Mouse (Mus musculus): ENCODE measurements at regions not wholly inside any gene's neighbourhood (a gene's known extent, or its start where the extent isn't known, plus 50 kb on each side); places are given as distances from the start of the nearest gene placed in this dataset.

DNA sequence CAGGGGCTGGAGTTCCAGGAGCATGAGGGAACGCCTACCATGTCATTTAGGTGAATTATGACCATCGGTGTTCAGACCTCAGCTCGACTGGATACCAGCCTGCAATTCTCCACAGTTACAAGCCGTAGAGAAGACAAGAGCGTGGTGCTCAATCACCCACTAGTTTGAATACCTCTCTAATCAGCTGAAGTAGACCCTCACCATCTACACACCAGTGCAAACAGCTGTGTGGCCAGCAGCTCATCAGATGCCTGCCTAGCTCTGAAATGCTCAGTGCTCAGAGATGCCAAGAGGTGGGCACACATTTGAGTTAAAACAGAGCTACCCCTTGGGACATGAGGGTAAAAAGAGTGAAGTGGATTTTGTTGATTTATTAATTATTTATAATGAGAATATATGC, 660.2 kb downstream of the Magi1 start:
- DNase-seq = no peak

- no peak for DNase-seq
These were observed 666.8 kb downstream of the Magi1 start for GRCm38 (mm10) chr6:93616926-93617325.

GRCm38 (mm10) chr6:93600376-93600775, 657.1 kb upstream of the Adamts9 start:
- DNase-seq = no peak

- DNase-seq = no peak
These were observed 656.1 kb upstream of the Adamts9 start for GRCm38 (mm10) chr6:93599371-93599770.

- no peak for DNase-seq
These were observed 646.6 kb upstream of the Adamts9 start for GRCm38 (mm10) chr6:93589935-93590334.

DNA sequence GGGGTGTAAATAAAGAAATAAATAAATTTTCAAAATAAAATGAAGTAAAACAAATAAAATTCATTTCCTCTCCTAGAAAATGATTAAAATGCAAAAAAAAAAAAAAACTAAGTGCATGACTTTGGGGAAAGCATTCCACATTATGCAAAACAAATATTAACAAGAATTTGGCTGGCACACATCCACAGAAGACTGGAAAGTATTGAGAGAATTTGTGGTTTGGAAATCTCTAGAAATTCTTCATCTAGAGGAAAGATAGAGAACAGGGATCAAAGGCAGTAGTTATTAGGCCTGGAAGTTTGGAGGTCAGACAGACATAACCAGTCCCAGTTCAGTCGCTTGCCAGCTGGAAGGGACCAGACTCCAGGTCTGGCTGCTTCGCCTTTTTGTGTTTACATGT, 643.6 kb upstream of the Adamts9 start:
- peak in 1 of 2 experiments; percentile 0 for DNase-seq

- no peak for DNase-seq
These were observed 637.8 kb upstream of the Adamts9 start for GRCm38 (mm10) chr6:93581141-93581540.

GRCm38 (mm10) chr6:93580716-93581115, 637.4 kb upstream of the Adamts9 start:
- DNase-seq = no peak

DNA sequence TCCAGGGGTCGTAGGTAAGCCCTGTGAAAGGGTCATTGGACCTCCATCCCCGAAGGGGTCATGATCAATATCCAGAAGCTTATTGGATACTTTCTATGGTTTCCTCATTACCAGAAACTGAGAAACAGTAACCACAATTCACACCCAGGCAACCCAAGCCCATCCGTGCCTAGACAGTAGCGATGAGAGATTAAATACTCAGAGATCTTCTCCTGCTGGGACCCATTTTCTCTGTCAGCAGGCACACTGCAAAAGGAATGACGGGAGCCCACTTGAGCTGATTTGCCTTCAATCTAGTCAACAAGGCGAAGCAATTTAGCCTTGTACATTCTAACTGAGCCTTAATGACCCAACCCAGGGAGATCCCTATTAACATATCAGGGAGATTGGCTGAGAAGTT, 632.0 kb upstream of the Adamts9 start:
- no peak for DNase-seq

DNA sequence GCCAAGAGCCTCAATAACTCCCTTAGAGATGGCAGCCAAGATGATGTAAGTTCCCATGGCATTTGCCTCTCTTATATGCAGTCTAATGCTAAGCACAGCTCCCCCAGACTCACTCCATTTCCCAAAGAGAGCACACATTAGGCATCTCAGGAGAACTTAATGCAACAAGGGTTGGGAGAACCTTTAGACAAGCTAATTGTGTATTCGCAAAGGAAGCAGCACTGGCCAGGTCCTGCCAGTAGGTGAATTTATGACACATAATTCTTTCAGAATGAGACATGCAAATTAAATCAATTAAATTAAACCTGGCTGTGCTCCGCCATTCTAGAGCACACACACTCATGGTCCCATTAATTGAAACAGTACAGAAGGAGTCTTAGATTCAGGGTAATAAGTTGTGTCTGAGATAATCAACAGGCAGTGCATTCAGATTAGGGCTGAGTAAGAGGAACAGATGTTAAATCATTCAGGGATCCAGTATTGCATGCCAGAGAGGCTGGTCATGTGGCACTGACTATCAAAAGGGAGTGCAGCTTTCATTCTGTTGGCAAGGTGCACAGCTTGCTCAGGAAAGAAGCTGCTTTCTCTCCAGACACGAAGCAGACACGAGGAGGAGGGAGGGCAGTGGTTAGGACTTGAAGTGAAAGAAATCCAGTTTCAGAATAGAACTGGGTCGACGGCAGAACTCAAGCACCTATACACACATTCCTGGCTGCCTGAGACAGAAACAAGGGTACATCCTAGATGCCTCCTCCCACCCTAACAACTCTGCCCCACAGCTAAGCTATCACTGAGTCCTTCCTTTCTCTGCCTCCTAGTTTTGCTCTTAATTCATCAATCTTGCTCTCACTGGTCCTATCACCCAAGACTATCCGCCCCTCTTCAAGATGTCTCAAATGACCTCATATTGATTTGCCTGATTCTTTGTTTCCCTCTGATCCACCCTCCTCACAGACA, 630.7 kb upstream of the Adamts9 start:
- peak; percentile 4 to 8 for DNase-seq

DNA sequence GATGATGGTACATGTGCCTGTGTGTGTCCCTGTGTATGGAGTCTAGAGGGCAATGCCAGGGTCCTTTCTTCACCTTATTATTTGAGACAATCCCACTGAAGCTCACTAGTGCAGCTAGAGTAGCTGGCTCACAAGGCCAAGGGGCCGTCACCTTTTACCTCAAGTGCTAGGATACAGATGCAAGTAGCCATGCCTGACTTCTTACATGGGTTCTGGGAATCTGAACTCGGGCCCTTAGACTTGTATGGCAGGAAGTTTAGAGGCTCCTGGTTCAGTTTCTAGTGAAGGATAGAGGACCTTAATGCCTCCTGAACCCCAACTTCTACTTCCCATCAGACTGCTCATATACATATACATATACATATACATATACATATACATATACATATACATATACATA, 626.6 kb upstream of the Adamts9 start:
- no peak for DNase-seq

DNA sequence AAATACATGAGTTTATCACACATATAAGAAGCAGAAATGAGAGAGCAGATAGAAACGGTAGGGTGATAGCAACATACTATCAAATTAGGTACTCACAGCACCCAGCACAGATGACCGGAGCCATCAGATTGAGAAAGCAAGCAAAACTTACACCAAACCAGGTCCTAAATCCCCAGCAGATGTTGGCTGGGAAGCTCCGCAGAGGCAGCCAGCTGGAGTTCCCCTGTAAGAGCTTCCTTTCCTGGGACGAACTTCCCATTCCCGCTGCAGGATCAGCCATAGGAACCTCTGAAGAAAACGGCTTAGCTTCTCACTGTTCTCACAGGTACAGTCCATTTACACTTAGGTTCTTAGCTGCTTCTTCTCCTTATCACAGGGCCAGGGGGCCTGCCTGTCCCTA, 625.9 kb upstream of the Adamts9 start:
- no peak for DNase-seq

DNA sequence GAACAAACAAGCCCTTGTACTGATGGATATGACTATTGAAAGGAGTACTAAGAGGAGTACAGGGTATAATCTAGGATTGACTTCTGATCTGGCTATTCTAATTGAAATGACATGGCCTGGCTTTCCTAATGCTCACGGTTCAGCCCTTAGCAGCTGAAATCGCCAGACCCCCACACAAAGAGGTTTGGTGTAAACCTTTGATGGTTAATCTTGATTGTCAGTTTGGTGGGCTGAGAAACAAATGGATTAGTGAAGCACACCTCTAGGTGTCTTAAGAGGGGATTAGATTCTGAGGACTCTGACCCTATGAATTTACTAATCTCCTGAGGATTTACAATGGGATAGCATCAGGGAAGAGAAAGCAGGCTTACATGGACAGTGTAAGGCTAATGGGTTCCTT, 623.4 kb upstream of the Adamts9 start:
- no peak for DNase-seq

- DNase-seq = peak in 1 of 2 experiments; percentile 4
These were observed 605.0 kb upstream of the Adamts9 start for GRCm38 (mm10) chr6:93548311-93548710.

GRCm38 (mm10) chr6:93544246-93544645, 601.0 kb upstream of the Adamts9 start:
- no peak for DNase-seq

GRCm38 (mm10) chr6:93543354-93544129, 600.2 kb upstream of the Adamts9 start:
- DNase-seq = no peak

DNA sequence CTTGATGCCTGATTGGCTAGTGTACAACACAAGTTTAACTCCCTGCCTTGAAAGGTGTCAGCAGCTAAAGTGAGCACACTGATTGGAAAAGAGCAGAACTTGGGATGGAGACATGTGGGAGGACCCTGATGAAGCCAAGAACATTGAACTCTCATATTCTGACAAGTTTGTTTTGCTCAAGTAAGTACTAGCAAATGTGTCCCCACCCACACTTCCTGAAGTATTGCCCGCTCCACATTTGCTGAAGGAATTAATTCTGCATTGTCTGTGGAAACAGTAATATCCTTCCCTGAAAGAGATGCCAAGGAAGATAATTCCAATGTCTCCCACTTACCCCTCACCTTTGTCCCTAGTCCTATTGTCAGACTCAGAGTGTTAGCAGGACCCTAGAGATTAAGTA, 596.3 kb upstream of the Adamts9 start:
- DNase-seq = no peak

- DNase-seq = no peak
These were observed 595.9 kb upstream of the Adamts9 start for GRCm38 (mm10) chr6:93539171-93539570.

- DNase-seq = no peak
These were observed 594.7 kb upstream of the Adamts9 start for GRCm38 (mm10) chr6:93537971-93538370.

DNA sequence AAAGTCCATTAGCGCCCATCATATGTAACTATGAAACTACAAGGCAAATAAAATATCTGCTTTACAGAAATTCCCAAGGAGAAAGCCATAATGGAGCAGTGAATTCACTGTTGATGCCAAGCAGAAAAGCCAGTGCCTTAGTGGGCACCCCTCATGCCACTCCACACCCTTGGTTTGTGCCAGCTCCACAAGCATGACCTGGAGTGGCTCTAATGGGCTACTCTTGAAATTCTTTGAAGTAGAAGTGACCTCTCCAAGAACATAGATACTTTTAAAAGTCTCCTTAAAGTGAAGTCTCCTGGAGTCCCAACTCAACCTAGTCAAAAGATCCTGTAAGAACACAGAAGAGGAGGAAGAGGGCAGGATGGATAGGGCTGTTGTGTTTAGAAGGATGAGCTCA, 593.8 kb upstream of the Adamts9 start:
- peak; percentile 32 to 46 for DNase-seq

DNA sequence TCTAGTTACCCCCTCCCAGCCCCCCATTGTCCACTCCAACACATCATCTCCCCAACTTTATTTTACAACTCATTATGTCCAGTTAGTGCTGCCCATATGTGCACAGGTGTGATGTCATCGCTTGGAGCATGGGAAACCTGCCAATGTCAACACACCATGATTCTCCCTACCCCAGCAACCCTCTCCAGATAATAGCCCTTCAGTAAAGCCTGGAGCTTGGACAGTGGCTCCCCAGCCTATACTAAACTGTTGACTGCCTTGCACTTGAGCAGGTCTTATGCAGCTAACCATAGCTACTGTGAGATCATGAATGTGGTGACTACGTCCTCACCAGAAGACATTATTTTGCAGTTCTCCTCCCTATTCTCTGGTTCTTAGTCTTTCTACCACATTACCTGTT, 570.5 kb upstream of the Adamts9 start:
- DNase-seq = no peak

GRCm38 (mm10) chr6:93509857-93510256, 566.6 kb upstream of the Adamts9 start:
- no peak for DNase-seq

GRCm38 (mm10) chr6:93497824-93498223, 554.5 kb upstream of the Adamts9 start:
- DNase-seq = no peak

- no peak for DNase-seq
These were observed 545.2 kb upstream of the Adamts9 start for GRCm38 (mm10) chr6:93488441-93488955.

All from lung, adult 18-20 months (tissue).